In genomic region chr14:121696429-121697118, GRCm38 (mm10) we compare ENCODE assay signal across 10 mouse cellular contexts.
DNase-seq lines count a peak whose midpoint lies in the region; ATAC-seq and TF ChIP-seq lines count a peak whose summit lies in the region.
"Had no signal": no experiment of that assay in that cellular context is flagged by ENCODE, and none has a peak within 500 bp of the region (broad histone marks: within the 10 kb centered on the region; RNA-seq: fewer than 3 reads in every experiment).

No protein-coding gene starts in this region.

- H3K9me3 ChIP-seq in heart, embryonic 14.5 days (ENCODE audit: control insufficient read depth, low read length): no peaks in the 10 kb centered on the region
- no peaks in the 10 kb centered on the region for H3K9me3 ChIP-seq in embryonic facial prominence, embryonic 13.5 days
- H3K9me3 ChIP-seq in limb, embryonic 14.5 days (ENCODE audit: control insufficient read depth, low read length): no peaks in the 10 kb centered on the region
- H3K9me3 ChIP-seq in liver, embryonic 11.5 days (ENCODE audit: control insufficient read depth, low read length): no peaks in the 10 kb centered on the region

- WGBS in heart, embryonic 14.5 days: 65% methylated on average over 8 of the region's 8 CpGs
- 71% methylated on average over 8 of the region's 8 CpGs for WGBS in embryonic facial prominence, embryonic 13.5 days
- 42% methylated on average over 8 of the region's 8 CpGs for WGBS in limb, embryonic 14.5 days
- 49% methylated on average over 8 of the region's 8 CpGs for whole genome bisulfite sequencing in liver, embryonic 11.5 days

- peaks cover 8 to 15% of the 10 kb centered on the region in 2 experiments for H3K4me1 ChIP-seq in heart, embryonic 14.5 days (ENCODE audit: control insufficient read depth in 2 of 2, insufficient read depth in 2 of 2, low read length in 2 of 2)
- H3K4me1 ChIP-seq in embryonic facial prominence, embryonic 13.5 days: peaks cover 25% of the 10 kb centered on the region
- H3K4me1 ChIP-seq in limb, embryonic 14.5 days (ENCODE audit: control insufficient read depth, insufficient read depth, low read length): peaks cover 27% of the 10 kb centered on the region
- peaks cover 5% of the 10 kb centered on the region for H3K4me1 ChIP-seq in liver, embryonic 11.5 days (replicated peaks; ENCODE audit: control insufficient read depth, insufficient read depth, low read length)

- H3K9ac ChIP-seq in heart, embryonic 14.5 days (ENCODE audit: low read length): 0 out of 2 replicates have a peak overlapping the region, but pooled peaks have one; percentile 61
- no peak overlapping the region for H3K9ac ChIP-seq in embryonic facial prominence, embryonic 13.5 days
- no peak overlapping the region for H3K9ac ChIP-seq in limb, embryonic 14.5 days (ENCODE audit: low read depth, low read length, severe bottlenecking)
- H3K9ac ChIP-seq in liver, embryonic 11.5 days (ENCODE audit: low read depth, low read length): no peak overlapping the region

- intact Hi-C loops in heart, postnatal 14 days (cut with DNase I): loop anchor here (2.0 to 5.0 kb wide), 3 partner anchors 18 to 56 kb away; no protein-coding TSS in a partner anchor

- DNase-seq in heart, postnatal 14 days: no peak
- peak; percentile 45 for DNase-seq in A20 (ENCODE audit: low read depth, low spot score)
- DNase-seq in limb, embryonic 14.5 days (ENCODE audit: low spot score): no peak
- DNase-seq in Muller cell, postnatal 12 days (ENCODE audit: inconsistent ontology term): no peak
- DNase-seq in liver, embryonic 11.5 days (ENCODE audit: low spot score): no peak
- DNase-seq in cerebellum, adult 8-10 months: no peak
- DNase-seq: heart, postnatal 36 days; right cerebral cortex, postnatal 4 days had no signal

- no peaks in the 10 kb centered on the region for H3K36me3 ChIP-seq in heart, embryonic 14.5 days (ENCODE audit: control insufficient read depth, insufficient read depth, low read length)
- H3K36me3 ChIP-seq in embryonic facial prominence, embryonic 13.5 days: no peaks in the 10 kb centered on the region
- H3K36me3 ChIP-seq in limb, embryonic 14.5 days (ENCODE audit: control insufficient read depth, insufficient read depth, low read length): no peaks in the 10 kb centered on the region
- H3K36me3 ChIP-seq in liver, embryonic 11.5 days (ENCODE audit: control insufficient read depth, insufficient read depth, low read length): no peaks in the 10 kb centered on the region

- H3K27me3 ChIP-seq in heart, embryonic 14.5 days (ENCODE audit: control insufficient read depth, insufficient read depth, low read length): 0 out of 2 replicates have a peak, but pooled peaks cover 3% of the 10 kb centered on the region
- H3K27me3 ChIP-seq in embryonic facial prominence, embryonic 13.5 days: peaks cover 16% of the 10 kb centered on the region
- no peaks in the 10 kb centered on the region for H3K27me3 ChIP-seq in limb, embryonic 14.5 days (ENCODE audit: control insufficient read depth, insufficient read depth, low read length)
- H3K27me3 ChIP-seq in liver, embryonic 11.5 days (replicated peaks; ENCODE audit: control insufficient read depth, insufficient read depth, low read length): peaks cover 3% of the 10 kb centered on the region; the same call in 1 of the 2 replicates

- peak overlapping the region; percentile 70 for H3K4me2 ChIP-seq in heart, embryonic 14.5 days (ENCODE audit: low read length)
- peak overlapping the region; percentile 54 for H3K4me2 ChIP-seq in embryonic facial prominence, embryonic 13.5 days
- H3K4me2 ChIP-seq in limb, embryonic 14.5 days (replicated peaks; ENCODE audit: low read depth, low read length, severe bottlenecking): peak overlapping the region; percentile 32
- no peak overlapping the region for H3K4me2 ChIP-seq in liver, embryonic 11.5 days

- no peak for ATAC-seq in heart, embryonic 14.5 days (ENCODE audit: insufficient number of reproducible peaks, insufficient read depth, low FRiP score, low read depth)
- no peak for ATAC-seq in embryonic facial prominence, embryonic 13.5 days (ENCODE audit: insufficient number of reproducible peaks, insufficient read depth, low FRiP score, low TSS enrichment, low read depth)
- no peak for ATAC-seq in limb, embryonic 14.5 days (ENCODE audit: low FRiP score, low read depth)
- no peak for ATAC-seq in liver, embryonic 11.5 days (replicated peaks; ENCODE audit: low FRiP score)

- peak overlapping the region in 1 of 2 experiments; percentile 40; a peak in 2 of 4 replicates for H3K4me3 ChIP-seq in heart, embryonic 14.5 days (ENCODE audit: control insufficient read depth in 1 of 2, insufficient read depth in 1 of 2, low read depth in 1 of 2, low read length in 2 of 2)
- H3K4me3 ChIP-seq in embryonic facial prominence, embryonic 13.5 days: no peak overlapping the region
- peak overlapping the region; percentile 17; the same call in 1 of the 2 replicates for H3K4me3 ChIP-seq in limb, embryonic 14.5 days (replicated peaks; ENCODE audit: low read length)
- no peak overlapping the region for H3K4me3 ChIP-seq in liver, embryonic 11.5 days (ENCODE audit: low read depth, low read length)

- no peak for TF ChIP-seq POLR2A in limb, embryonic 14.5 days (IDR thresholded peaks at IDR 0.05; ENCODE audit: borderline replicate concordance, extremely low read depth, insufficient read depth, insufficient read length)

- no peak overlapping the region for H3K27ac ChIP-seq in heart, embryonic 14.5 days (replicated peaks in 1 of 2; ENCODE audit: control insufficient read depth in 1 of 2, insufficient read depth in 1 of 2, low read depth in 2 of 2, low read length in 2 of 2)
- no peak overlapping the region for H3K27ac ChIP-seq in embryonic facial prominence, embryonic 13.5 days
- no peak overlapping the region for H3K27ac ChIP-seq in limb, embryonic 14.5 days (replicated peaks; ENCODE audit: low read depth, low read length)
- H3K27ac ChIP-seq in liver, embryonic 11.5 days (ENCODE audit: low read depth, low read length): no peak overlapping the region
